Mouse (Mus musculus): ENCODE data around the gene Crip2.

Crip2 gene

DNA sequence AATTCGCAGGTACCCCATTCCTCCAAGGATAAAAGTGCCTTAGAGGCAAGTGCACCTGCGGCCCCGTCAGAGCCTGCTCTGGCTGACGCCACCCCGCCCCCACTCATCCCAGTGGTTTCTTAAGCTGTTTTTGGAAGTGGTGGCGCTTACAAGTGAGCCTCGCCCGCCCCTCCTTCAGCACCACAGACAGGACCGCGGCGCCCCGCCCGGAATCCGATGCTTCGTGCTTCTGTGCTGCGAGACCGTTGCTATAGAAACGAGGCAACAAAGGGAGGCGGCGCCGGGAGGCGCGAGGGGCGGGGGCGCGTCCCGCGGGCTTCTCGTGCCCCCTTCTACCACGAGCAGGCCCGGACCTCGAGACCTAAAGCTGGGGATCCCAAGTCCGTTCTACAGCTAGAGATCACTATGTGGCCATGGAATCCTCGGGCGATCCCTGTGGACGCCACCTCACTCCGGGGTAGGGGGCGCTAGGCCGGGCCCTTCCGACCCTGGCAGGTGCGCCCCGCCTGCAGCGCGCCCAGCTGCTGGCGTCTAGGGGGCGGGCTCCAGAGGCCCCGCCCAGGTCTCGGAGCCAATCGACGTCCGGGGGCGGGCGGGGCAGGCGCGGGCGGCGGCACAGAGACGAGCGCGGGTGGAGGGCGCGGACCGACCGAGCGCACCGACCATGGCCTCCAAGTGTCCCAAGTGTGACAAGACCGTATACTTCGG lies at the start of gene Crip2:
Gene Crip2, plus strand, starts transcription at position 329 of the 708 bp plus-strand sequence.
- DNase-seq (ENCODE audit: low read depth, low spot score): peak; percentile 98

- peak; percentile 36 for DNase-seq (ENCODE audit: low read depth, low spot score)
Observed at GRCm38 (mm10) chr12:113097040-113097439, 43.0 kb upstream of the Crip2 start.

GRCm38 (mm10) chr12:113097749-113098281 lies 42.2 kb upstream of the Crip2 start, which contains the start of gene Mta1:
TSS of gene Mta1 (plus strand) at chr12:113098278.
- DNase-seq (ENCODE audit: low read depth, low spot score): peak; percentile 35

DNA sequence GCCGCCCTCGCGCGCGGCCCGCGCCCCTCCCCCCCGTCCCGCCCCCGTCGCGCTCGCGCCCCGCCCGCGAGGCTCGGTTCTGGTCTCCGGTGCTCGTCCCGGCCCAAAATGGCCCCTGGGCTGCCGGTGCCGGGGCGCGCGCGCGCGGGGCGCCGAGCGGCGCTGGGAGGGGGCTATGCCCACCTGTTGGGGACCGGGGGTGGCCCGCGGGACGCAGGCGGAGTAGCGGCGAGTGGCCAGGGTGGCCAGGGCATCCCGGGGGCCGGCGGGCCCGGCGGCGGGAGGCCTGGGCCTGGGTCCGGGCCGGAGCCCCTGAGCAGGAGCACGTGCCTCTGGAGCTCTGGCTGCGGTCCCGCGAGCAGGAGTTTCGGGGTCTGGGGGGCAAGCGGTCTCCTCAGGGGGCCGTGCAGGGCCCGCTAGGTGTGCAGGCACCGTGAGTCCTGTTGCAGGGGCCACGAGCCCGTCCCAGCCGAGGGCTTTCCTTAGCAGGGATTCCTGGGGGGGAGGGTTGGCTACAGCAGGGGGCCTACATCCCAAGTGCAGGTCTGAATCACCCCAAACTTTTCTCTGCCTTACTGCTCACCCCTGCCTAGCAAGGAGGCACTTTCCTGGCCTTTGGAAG lies 41.4 kb upstream of the Crip2 start:
- no peak for DNase-seq (ENCODE audit: low read depth, low spot score)

- peak; percentile 34 for DNase-seq (ENCODE audit: low read depth, low spot score)
Observed at GRCm38 (mm10) chr12:113099470-113100237, 40.4 kb upstream of the Crip2 start.

- DNase-seq (ENCODE audit: low read depth, low spot score): no peak
Observed at GRCm38 (mm10) chr12:113100448-113101076, 39.5 kb upstream of the Crip2 start.

DNA sequence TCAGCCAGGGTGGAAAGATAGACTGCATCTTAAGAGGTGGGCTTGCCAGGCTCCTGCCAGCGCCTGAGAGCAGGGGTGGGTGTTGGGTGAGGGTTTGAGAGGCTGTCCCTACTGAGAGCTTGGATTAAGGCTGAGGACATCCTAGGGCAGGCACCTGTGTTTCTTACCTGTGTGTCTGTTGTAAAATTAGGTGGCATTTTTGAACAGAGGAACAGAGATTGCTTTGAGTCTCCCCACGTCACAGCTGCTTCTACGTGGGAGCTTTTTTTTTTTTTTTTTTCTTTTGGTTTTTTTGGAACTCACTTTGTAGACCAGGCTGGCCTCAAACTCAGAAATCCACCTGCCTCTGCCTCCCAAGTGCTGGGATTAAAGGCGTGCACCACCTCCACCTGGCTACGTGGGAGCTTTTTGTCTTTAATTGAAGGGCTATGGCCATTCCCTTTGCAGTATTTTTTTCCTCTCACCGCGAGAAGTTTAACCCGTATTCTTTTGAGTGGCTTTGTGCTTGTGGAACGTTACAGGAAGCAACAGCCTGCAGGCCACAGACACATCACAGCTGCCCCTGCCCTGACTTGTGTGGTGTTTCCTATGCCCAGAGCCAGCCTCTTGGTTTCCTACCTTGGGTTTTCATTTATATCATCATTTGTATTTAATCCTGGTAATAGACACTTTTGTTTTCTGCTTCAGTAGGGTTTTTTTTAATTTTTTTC lies 38.6 kb upstream of the Crip2 start:
- DNase-seq (ENCODE audit: low read depth, low spot score): no peak

- peak; percentile 78 for DNase-seq (ENCODE audit: low read depth, low spot score)
Observed at GRCm38 (mm10) chr12:113102461-113102860, 37.6 kb upstream of the Crip2 start.

- peak; percentile 84 for DNase-seq (ENCODE audit: low read depth, low spot score)
Observed at GRCm38 (mm10) chr12:113103846-113104451, 36.1 kb upstream of the Crip2 start.

GRCm38 (mm10) chr12:113106386-113106785 lies 33.6 kb upstream of the Crip2 start:
- no peak for DNase-seq (ENCODE audit: low read depth, low spot score)

GRCm38 (mm10) chr12:113107431-113108124 lies 32.5 kb upstream of the Crip2 start:
- DNase-seq (ENCODE audit: low read depth, low spot score): no peak

DNA sequence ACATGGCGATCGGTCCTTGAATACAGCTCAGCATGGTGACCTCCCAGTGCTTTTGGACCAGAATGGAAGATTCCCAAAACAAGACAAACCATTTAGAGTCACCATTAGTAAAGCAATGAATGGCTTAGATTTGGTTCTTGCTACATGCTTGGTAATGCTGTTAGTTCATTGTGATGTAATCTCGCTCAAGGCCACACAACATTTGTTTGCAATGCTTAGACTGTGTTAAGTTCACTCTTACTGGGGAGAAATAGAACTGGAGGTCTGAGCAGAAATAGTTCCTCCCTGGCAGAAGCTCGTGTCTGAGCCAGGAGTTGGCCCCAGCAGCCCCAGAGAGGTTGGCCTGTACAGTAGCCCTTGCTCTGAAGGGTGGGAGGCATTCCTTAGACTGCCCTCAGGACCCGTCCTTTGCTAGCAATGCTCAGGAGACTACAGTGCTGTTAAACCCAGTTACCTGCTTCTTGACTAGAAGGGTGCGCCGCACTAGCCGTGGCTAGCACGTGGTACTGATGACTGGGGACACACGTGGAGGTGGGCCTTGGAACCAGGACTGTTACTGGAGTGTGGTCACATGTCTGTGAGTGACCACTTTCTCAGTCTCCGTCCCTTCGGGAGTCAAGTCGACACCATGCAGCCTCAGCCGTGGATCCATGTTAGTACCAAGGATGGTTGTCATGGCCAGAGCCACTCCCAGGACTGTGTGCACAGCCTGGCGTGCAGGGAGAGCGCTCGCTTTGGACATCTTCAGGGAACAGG lies 31.3 kb upstream of the Crip2 start:
- peak; percentile 37 for DNase-seq (ENCODE audit: low read depth, low spot score)

DNA sequence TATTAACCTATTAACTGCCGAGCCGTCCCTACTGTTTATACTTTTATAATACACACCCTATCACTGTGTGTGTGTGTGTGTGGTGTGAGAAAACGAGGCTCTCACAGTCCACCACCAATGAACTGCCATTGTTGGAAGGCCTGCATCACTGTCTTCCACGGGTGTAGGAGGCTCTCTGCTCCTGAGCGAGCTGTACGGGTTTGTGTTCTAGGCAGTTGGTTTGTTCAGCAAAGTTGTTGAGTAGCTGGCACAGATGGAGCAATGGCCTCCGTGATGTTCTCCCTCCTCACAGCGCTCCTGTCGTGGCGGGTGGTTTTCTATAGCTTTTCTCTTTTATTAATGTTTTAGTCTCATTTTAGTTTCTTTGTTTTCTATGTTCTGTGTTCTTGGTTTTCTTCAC lies 30.2 kb upstream of the Crip2 start:
- DNase-seq (ENCODE audit: low read depth, low spot score): no peak

GRCm38 (mm10) chr12:113114141-113114540 lies 25.9 kb upstream of the Crip2 start:
- peak; percentile 60 for DNase-seq (ENCODE audit: low read depth, low spot score)

DNA sequence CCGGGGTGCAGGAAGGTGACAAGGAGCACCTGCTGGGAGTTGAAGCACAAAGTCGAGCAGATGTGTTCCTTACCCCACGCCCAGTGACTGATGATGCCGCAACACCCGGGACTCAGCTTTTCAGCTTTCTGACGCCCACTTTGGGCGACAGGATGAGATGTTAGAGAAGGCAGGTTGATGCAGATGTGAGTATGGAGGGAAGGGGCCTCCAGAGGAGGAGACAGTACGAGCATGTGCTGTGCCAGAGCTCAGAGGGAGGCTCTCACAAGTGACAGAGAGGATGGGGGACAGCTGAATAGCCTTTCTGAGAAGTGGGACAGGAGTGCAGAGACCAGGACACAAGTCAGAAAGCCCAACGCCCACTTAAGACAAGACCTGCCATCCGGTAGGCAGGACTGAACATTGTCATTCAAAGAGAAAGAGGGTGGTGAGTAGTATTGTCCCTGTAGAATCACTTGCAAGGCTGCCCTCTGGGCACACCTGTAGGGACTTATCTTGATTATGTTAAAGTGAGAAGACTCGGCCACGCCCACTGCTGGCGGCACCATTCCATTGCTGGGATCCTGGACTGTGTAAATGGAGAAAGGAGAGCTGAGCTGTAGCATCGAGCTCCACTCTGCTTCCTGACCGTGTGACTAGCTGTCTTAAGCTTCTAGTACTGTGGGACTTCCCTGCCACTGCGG lies 25.0 kb upstream of the Crip2 start:
- peak; percentile 93 for DNase-seq (ENCODE audit: low read depth, low spot score)

GRCm38 (mm10) chr12:113119516-113120410 lies 20.3 kb upstream of the Crip2 start:
- peak; percentile 85 for DNase-seq (ENCODE audit: low read depth, low spot score)

DNA sequence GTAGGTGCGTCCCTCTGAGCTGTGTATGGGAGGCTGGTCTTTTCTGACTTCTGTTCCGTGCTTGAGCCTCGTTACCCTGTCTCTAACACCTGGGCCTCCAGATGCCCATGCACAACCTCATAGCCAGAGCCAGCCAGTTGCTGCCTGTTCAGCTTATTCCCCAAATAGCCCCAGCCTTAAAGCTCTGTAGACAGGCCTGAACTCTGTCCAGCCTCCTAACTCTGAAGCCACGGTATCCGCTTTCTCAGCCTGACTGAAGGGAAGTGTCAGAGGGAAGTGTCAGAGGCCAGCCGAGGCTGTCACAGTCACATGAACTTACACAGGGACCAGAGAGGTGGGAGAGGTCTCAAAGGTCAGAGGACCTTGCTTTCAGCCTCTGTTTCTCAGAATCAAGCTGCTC lies 15.3 kb upstream of the Crip2 start:
- DNase-seq (ENCODE audit: low read depth, low spot score): no peak

DNA sequence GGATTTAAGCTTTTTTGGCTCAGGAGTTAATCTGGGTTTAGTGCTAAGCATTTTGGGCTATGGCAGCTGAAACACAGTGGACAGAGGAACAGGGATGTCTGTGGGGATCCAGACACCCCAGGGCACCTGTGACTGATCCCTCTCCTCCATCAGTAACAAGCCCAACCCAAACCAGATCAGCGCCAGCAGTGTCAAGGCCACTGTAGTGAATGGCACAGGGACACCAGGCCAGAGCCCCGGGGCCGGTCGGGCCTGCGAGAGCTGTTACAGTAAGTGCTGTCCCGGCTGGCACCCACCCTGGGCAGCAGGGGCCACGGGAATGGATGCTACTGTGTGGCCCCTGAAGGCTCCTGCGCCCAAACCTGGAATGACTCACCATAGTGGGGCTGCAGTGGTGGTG lies 9.3 kb upstream of the Crip2 start:
- DNase-seq (ENCODE audit: low read depth, low spot score): no peak

Measured in ZHBTc4 (cell line).